Mouse (Mus musculus): Measurements from ENCODE around the gene Sin3b.
"Not testable (repeated sequence)": the region's sequence is repeated elsewhere in the genome, so short reads cannot be mapped to it uniquely, and the experiment has no call there.

Gene Sin3b

DNA sequence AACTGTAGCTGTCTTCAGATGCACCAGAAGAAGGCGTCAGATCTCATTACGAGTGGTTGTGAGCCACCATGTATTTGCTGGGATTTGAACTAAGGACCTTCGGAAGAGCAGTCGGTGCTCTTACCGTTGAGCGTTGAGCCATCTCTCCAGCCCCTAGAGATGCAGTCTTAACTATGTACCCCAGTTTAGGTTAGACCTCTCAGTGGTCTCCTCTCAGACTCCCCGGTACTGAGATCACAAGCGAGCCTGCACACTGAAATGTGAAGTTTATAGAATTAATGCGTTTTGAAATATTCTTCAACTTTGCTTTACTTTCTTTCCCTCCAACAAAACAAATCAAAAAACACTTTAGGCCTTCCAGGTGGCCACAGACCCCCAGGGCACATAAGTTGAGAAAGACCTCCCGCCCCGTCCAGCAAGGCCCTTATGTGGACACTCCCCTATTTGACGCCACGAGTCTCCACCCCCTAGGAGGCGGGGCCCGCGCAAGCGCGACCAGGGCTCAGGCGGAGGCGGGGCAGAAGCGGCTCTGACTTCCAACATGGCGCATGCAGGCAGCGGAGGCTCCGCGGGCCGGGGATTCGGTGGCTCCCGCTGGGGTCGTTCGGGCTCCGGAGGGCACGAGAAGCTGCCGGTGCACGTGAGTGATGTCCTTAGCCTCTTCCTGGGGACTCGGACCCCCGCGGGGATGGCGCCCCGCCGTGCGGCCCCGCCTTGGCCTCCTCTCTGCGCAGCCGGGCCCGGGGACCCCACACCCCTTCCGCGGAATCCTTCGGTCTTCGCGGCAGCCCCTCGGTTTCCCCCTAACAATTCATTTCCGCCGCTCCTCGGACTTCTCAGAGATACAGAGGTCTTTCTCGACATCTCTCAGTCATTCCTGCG, at the start of gene Sin3b:
TSS of gene Sin3b (plus strand) at position 517 of the 882 bp plus-strand sequence.
- DNase-seq = peak; percentile 97

GRCm38 (mm10) chr8:72674184-72674583, 48.9 kb upstream of the Sin3b start:
- no peak for DNase-seq

GRCm38 (mm10) chr8:72676436-72676835, 46.6 kb upstream of the Sin3b start:
- DNase-seq = peak; percentile 68

DNA sequence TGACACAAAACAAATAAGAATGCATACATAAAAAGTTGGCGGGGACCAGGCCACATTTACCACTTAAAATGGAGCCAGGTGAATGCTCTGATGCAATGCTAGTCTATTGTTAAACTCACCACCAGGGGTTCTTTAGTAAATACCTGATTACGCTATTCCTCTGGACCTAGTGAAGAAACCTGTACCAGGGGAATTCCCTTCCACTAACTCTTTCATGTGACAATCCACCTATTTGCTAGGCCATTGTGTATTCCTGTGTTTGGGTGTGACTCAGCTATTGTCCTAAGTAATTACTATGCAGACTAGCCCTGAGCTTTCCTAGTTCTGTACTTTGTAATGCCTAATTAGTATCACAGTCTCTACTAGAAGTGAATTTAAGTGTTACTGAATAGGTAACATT, 46.2 kb upstream of the Sin3b start:
- not testable (repeated sequence) for DNase-seq

- no peak for DNase-seq
Observed at GRCm38 (mm10) chr8:72677331-72677730, 45.8 kb upstream of the Sin3b start.

GRCm38 (mm10) chr8:72680133-72680532, 43.0 kb upstream of the Sin3b start:
- DNase-seq = peak; percentile 82

DNA sequence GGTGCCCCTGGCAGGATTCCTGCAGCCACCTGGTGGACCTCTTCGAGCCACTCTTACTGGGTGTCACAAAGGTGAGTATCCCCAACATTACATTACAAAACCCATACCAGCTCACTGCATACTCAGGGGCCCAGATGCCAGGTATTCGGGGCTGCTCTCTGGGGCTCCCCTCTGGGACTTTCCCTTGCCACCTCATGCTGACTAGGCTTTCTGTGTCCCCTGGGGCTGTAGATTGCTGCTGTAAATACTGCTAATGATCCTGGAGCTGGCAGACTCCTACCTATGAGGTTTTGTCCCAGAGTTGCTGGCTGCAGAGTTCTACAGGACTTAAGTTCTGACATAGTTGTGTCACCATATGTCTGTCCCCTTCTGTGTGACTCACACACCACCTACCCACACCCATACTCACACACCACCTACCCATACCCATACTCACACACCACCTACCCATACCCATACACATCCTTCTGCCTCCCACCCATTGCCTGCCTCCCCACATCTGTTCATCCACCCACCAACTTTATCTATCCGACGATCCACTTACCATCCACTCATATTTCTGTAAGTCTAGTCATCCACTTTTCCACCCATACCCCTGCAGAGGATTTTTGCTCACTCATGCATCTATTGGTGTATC, 40.9 kb upstream of the Sin3b start:
- no peak for DNase-seq

DNA sequence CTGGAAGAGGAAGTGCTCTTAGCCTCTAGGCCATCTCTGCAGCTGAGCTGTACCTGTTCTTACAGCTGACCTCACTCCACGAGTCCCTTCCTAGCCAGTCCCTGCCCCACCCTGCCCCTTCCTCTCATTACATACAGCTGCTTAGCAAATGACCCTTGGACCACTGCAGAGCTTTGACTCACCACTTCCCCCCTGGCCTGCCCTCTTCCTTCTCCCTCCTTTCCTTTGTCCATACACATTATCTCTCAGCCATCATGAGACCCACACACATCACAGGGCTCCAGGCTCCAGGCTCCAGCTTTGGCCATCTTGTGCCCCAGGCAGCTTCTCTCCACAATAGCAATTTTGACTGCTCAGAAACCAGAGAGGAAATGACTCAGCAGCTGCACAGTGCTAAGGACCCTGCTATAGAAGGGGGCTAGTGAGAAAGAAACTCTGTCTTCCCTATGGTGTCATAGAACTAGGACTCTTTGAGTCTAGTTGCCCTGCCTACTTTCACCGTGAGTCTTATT, 40.0 kb upstream of the Sin3b start:
- DNase-seq = peak; percentile 36

GRCm38 (mm10) chr8:72683572-72684099, 39.4 kb upstream of the Sin3b start:
- not testable (repeated sequence) for DNase-seq

GRCm38 (mm10) chr8:72698349-72698926, 24.6 kb upstream of the Sin3b start:
- no peak for DNase-seq

DNA sequence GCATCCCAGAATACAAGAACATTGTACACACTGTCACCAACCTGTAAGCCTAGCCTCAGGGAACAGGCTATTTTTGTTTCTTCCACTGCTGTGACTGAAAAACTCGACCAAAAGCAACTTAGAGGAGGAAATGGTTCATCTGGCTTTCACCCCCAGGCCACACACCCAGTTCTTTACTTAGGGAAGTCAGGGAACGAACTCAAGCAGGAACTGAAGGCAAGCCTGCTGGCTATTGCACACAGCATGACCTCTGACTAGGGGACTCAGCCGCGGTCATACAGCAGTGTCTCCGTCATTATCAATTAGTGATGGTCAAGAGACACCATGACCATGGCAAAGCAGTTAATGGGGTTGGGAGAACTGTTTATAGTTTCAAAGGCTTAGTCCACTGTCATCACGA, 10.5 kb upstream of the Sin3b start:
- no peak for DNase-seq

GRCm38 (mm10) chr8:72716594-72716993, 6.5 kb upstream of the Sin3b start:
- no peak for DNase-seq

DNA sequence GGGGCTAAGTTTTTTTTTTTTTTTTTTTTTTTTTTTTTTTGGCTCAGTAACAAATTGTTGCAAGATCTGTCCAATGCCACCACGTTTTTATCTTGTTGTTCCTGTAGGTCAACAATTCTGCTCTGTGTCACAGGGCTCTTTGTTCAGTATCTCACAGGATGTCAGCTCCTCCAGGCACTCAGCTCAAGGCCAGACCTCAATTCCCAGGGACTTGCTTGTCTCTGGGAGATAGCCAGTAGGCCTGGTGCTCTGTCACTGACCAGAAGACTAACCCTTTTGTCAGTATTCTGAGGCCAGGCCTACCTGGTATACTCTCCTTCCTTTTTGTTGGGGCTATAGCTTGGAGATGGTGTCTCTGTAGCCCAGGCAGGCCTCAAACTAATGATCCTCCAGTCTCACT, 2.5 kb upstream of the Sin3b start:
- DNase-seq = no peak

DNA sequence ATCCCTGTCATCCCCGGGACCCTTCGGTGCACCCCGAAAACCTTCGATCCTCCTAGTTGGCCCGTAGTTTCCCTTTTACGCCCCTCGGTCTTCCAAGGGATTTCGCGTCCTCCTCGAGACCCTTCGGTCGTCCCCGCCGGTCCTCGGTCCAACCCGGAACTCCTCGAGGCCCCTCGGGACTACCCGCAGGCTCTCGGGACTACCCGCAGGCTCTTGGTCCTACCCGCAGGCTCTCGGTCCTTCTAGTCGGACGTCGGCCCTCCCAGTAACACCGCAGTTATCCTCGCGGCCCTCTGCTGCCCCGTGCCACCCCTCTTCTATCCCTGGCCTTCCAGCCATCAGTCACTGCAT, 541 bp downstream of the Sin3b start:
- no peak for DNase-seq

GRCm38 (mm10) chr8:72728636-72729035, 5.6 kb downstream of the Sin3b start:
- DNase-seq = no peak

- peak; percentile 78 for DNase-seq
Observed at GRCm38 (mm10) chr8:72735001-72735400, 11.9 kb downstream of the Sin3b start.

GRCm38 (mm10) chr8:72736868-72737267, 13.8 kb downstream of the Sin3b start:
- no peak for DNase-seq

DNA sequence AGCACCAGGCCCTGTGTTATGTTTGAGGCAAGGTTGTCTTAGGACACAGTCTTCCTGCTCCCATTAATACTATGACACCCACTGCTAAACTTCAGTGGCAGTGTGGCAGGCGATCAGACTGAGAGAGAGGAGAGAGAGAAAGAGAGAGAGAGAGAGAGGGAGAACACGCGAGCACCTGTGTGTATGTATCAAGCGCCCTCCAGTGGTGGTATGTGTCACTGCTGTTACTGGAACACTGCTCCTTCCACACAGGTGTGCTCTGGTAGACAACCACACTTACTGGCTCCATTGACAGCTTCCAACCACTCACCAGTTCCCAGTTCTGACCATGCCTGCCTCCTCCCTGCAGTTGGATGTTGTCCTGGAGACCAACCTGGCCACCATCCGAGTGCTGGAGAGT, 23.0 kb downstream of the Sin3b start:
- DNase-seq = peak; percentile 74

DNA sequence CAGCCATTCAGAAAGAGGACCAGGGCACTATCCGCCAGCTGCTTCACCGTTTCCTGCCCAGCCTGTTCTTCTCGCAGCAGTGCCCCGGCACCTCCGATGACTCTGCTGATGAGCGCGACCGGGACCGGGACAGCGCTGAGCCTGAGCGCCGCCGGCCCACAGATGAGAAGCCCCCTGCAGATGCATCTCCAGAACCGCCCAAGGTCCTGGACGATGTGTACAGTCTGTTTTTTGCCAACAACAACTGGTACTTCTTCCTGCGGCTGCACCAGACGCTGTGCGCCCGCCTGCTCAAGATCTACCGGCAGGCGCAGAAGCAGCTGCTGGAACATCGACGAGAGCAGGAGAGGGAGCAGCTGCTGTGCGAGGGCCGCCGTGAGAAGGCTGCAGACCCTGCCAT, 26.8 kb downstream of the Sin3b start:
- no peak for DNase-seq

- peak; percentile 1 for DNase-seq
Observed at GRCm38 (mm10) chr8:72750266-72750665, 27.2 kb downstream of the Sin3b start.

DNA sequence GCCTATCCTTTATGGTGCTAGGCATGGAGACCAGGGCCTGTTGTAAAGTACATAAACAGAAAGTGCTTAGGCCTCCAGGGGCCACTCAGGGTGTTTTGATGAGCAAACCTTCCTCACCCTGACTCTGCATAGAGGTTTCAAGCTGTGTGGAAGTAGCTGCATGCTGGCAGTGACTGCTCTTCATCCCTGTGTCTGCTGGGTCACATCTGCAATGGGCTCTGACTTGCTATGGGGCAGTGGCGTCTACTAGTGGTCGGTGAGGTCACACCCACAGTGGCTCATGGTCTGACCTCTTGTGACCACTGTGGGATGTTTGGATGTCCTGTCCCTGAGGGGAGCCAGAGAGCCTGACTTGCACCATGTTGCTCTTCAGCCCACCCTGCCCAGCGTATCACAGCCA, 28.0 kb downstream of the Sin3b start:
- peak; percentile 1 for DNase-seq

DNA sequence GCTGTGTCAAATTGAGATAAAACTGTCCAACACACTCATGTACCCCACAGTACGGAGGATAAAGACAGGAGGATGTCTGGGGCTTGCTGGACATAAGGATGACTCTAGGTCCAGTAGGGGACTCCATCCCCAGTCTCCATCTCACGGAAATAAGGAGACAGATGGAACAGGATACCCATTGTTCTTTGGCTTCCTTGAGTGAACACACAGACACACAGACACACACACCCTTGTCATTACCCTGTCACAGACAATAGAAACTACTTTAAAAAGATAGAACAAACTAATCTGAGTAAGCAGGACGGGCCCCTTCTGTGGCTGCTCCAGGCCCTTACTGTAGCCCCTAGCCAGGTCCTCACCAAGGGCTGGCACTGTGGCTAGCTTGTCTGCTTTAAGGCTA, 29.2 kb downstream of the Sin3b start:
- DNase-seq = no peak

GRCm38 (mm10) chr8:72753165-72753564, 30.1 kb downstream of the Sin3b start:
- peak; percentile 0 for DNase-seq

GRCm38 (mm10) chr8:72753781-72754180, 30.7 kb downstream of the Sin3b start:
- no peak for DNase-seq

Data from thymus, postnatal 14 days (tissue).